In genomic region chr13:100124423-100125257, GRCm38 (mm10) we compare ENCODE assay signal across 8 mouse cellular contexts. TPM values are rescaled to one million over a fixed set of nuclear protein-coding genes. Genes with fewer than 3 reads are reported as not detected.
A peak's percentile ranks its signal among the peaks of the same experiment; 100 is the strongest.
DNase-seq lines count a peak whose midpoint lies in the region; ATAC-seq lines count a peak whose summit lies in the region.

TSS of gene Smn1 (plus strand) at chr13:100124852.

- peak within 1 kb of the TSS; percentile 90 for H3K9ac ChIP-seq in forebrain, embryonic 14.5 days (ENCODE audit: low read length)
- H3K9ac ChIP-seq in neural tube, embryonic 15.5 days (replicated peaks), result peak within 1 kb of the TSS; percentile 85

- no peaks in the 10 kb centered on the region for H3K9me3 ChIP-seq in forebrain, embryonic 14.5 days (replicated peaks; ENCODE audit: control insufficient read depth, low read length)
- no peaks in the 10 kb centered on the region for H3K9me3 ChIP-seq in neural tube, embryonic 15.5 days (replicated peaks)

- WGBS in forebrain, embryonic 14.5 days, result 5% methylated on average over 42 of the region's 42 CpGs
- 4% methylated on average over 42 of the region's 42 CpGs for WGBS in neural tube, embryonic 15.5 days

- DNase-seq in ES-CJ7 (ENCODE audit: low read depth, low spot score), result peak; percentile 92
- DNase-seq in cerebellum, adult 11 months, result peak; percentile 92
- peak; percentile 96 for DNase-seq in forebrain, embryonic 14.5 days (ENCODE audit: low spot score)
- DNase-seq in heart, postnatal 14 days, result peak; percentile 91 to 92
- peak; percentile 94 for DNase-seq in layer of hippocampus, adult 11-12 months (ENCODE audit: low spot score)
- DNase-seq in lung, adult 18-20 months, result peak; percentile 92 to 93
- peak; percentile 92 for DNase-seq in testis, postnatal 14 days (ENCODE audit: low spot score)

- peak within 1 kb of the TSS; percentile 93 for H3K4me3 ChIP-seq in forebrain, embryonic 14.5 days (ENCODE audit: low read depth, low read length)
- H3K4me3 ChIP-seq in neural tube, embryonic 15.5 days (replicated peaks), result peak within 1 kb of the TSS; percentile 100

- no peaks in the 10 kb centered on the region for H3K27me3 ChIP-seq in forebrain, embryonic 14.5 days (replicated peaks; ENCODE audit: control insufficient read depth, insufficient read depth, low read length)
- no peaks in the 10 kb centered on the region for H3K27me3 ChIP-seq in neural tube, embryonic 15.5 days (replicated peaks)

- peak within 1 kb of the TSS; percentile 36; the same call in 1 of the 2 replicates for H3K27ac ChIP-seq in forebrain, embryonic 14.5 days (ENCODE audit: low read depth, low read length)
- H3K27ac ChIP-seq in neural tube, embryonic 15.5 days (replicated peaks), result peak within 1 kb of the TSS; percentile 74

- peak; percentile 98 for ATAC-seq in forebrain, embryonic 14.5 days
- ATAC-seq in neural tube, embryonic 15.5 days (ENCODE audit: low FRiP score), result peak; percentile 99

- intact Hi-C loops in heart, postnatal 14 days (cut with DNase I), result loop anchor here (1.0 kb wide), 1 partner anchor 8 kb away; no protein-coding TSS in a partner anchor

- H3K4me2 ChIP-seq in forebrain, embryonic 14.5 days (ENCODE audit: low read length), result peak within 1 kb of the TSS; percentile 95
- peak within 1 kb of the TSS; percentile 97 for H3K4me2 ChIP-seq in neural tube, embryonic 15.5 days

- peaks cover 7% of the 10 kb centered on the region for H3K4me1 ChIP-seq in forebrain, embryonic 14.5 days (ENCODE audit: control insufficient read depth, insufficient read depth, low read length)
- peaks cover 19% of the 10 kb centered on the region for H3K4me1 ChIP-seq in neural tube, embryonic 15.5 days

- peaks cover 28% of the 10 kb centered on the region for H3K36me3 ChIP-seq in forebrain, embryonic 14.5 days (ENCODE audit: control insufficient read depth, insufficient read depth, low read length)
- H3K36me3 ChIP-seq in neural tube, embryonic 15.5 days, result peaks cover 27% of the 10 kb centered on the region

RNA-seq across cellular contexts. Expression of gene Smn1, which starts in this region (rescaled TPM):
- polyA plus RNA-seq in forebrain, embryonic 14.5 days (2014; fragmentation: Nextera tagmentation; extraction: Ambion mirVana), result 57.0 and 61.0 TPM in 2 replicates
- total RNA-seq in heart, postnatal 14 days (2021), result 10 to 100 TPM; 16.2 to 17.3 TPM
- polyA plus RNA-seq in neural tube, embryonic 15.5 days (2015; fragmentation: Nextera tagmentation; extraction: Ambion mirVana), result 44.5 and 48.3 TPM in 2 replicates

Comparison
In these comparisons a context has a peak if more than half of its experiments do, and no peak if none do; other contexts are left out.
1. Peak in every context shown above with its lines: DNase-seq, ATAC-seq, H3K4me3 ChIP-seq and H3K27ac ChIP-seq.